Mouse (Mus musculus): ENCODE data around the gene Lin54. TPM values are rescaled to one million over a fixed set of nuclear protein-coding genes. Genes with fewer than 3 reads are reported as not detected.

Gene Lin54
- polyA plus RNA-seq (2021; fragmentation: Nextera tagmentation) = 2.7 and 3.4 TPM in 2 replicates
- long read RNA-seq, experiment 1, full-length matches to known transcripts = 19 of 34 reads
- long read RNA-seq, experiment 1, partial matches to known transcripts = 5 of 34 reads
- long read RNA-seq, experiment 1, other reads (novel, unspliced or antisense) = 10 of 34 reads
- long read RNA-seq, experiment 2, full-length matches to known transcripts = 1 of 10 reads
- long read RNA-seq, experiment 2, partial matches to known transcripts = 3 of 10 reads
- long read RNA-seq, experiment 2, other reads (novel, unspliced or antisense) = 6 of 10 reads

DNA sequence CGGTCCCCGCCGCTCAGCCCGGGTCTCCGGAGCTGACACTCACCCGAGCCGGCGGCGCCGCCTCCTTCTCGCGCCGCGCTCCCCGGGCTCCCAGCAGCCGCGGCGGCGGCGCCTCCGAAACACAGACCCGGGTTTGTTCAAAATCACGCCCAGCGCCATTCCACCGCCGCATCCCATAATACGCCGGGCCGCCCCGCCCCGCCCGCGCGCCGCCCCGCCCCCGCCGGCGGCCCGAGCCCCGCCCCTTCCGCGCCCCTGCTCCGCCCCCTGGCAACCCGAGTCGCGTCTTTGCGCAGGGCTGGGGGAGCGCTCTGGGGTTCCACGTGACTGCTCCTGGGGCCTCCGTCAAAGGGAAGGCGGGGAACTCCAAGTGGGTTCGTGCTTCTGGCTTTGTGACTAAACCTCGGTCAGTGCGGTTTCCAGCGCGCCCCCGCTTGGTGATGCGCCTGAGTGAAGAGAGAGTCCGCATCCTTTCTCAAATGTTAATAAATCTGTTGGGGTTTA lies at the start of gene Lin54:
TSS of gene Lin54 (minus strand) at position 182 of the 504 bp plus-strand sequence.

DNA sequence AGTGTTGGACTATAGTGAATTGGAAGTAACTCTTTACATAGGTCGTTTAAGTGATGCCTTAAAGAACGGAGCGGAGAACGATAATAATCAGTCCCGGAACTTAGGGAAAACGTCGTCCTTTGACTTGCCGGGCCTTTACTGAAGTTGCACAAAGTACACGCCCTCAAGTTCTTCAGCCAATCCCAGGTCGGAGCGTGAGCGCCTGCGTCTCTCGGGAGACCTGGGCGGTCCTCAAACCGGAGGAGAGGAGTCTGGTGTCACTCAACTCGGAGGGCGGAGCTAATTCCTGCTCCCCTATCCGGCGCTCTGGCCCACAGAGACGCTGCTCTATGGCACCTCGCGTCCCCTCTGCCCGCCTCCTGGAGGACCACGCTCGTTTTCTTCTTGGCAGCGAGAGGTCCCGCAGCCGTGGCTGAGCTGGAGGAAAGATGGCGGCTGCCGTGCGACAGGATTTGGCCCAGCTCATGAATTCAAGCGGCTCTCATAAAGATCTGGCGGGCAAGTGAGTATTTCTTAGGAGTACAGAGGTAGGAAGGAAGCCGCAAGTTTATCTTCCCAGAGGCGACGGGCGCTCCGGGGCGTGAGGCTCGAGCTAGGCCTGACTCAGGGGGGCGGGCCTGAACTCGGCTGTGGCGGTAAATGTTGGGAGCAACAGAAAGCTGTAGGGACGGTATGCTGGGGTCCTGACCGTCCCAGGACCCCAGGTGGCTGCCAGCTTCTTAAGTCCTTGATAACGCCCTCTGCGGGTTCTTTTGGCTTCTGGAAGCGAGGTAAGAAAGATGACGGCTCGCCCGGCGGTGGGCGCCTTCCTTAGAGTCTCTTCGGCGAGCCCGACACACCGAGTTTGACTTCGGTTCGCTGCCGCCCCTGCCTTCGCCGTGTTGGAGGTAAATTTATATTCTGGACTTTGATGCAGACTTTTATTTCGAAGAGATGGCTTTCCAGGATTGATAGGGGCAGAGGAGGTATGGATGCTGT lies 17.9 kb upstream of the Lin54 start, which contains the start of gene Cops4:
TSS of gene Cops4 (plus strand) at position 261 of the 978 bp plus-strand sequence.

DNA sequence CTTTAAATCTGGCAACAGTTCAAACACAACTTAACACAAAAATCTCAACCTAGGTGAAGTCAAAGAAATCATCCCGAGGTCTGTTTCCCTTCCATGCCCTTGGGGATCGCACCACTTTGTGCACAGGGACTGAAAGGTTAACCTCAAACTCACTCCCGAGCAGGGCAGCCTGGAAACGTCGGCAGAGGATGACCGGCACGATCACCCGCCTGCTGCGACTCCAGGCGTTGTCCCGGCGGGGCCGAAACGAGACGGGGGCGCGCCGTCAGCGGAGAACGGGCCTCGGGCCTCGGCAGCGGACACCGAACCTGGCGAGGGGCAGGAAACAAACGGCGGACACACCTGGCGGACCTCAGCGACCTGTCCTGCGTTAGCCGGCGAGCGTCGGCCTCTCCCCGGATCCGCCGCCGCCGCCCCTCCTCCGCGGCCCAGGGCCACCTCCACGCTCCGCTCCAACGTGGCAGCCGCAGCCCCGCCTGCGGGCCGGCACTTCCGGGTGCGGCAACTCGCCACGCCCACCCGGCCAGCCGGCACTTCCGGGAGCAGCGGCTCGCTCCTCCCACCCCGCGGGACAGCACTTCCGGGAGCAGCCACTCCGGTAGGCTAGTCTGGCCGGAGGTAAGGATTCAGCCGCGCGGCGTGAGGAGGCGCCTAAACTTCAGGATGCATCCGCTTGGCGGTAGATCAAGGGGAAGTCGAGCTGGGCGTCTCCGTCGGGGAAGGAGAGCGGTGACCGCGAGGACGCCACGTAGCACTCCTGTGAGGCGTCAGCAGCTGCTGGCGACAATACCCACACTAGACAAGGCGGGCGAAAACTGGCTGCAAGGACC lies 84.5 kb downstream of the Lin54 start, which contains the start of gene Sec31a:
TSS of gene Sec31a (minus strand) at position 474 of the 830 bp plus-strand sequence.

Other genes with a start within 250 kb of the Lin54 start
- gene Sec31a, start 84.4 kb downstream of the Lin54 start, polyA plus RNA-seq (2021; fragmentation: Nextera tagmentation) = 27.1 and 53.4 TPM in 2 replicates
- gene Cops4, start 17.7 kb upstream of the Lin54 start, polyA plus RNA-seq (2021; fragmentation: Nextera tagmentation) = 128 and 174 TPM in 2 replicates
- gene Plac8, start 71.6 kb upstream of the Lin54 start, polyA plus RNA-seq (2021; fragmentation: Nextera tagmentation) = 0.16 TPM in 1 of 2 replicates, not detected in the other
- gene Coq2, start 174.5 kb upstream of the Lin54 start, polyA plus RNA-seq (2021; fragmentation: Nextera tagmentation) = 25.0 and 156 TPM in 2 replicates
- gene Hpse, start 219.1 kb upstream of the Lin54 start, polyA plus RNA-seq (2021; fragmentation: Nextera tagmentation) = 0.59 and 0.69 TPM in 2 replicates